Mouse (Mus musculus) embryonic facial prominence, embryonic 15.5 days (tissue): ENCODE measurements around the gene Cx3cl1. TPM values are rescaled to one million over a fixed set of nuclear protein-coding genes. Genes with fewer than 3 reads are reported as not detected.
A peak's percentile ranks its signal among the peaks of the same experiment; 100 is the strongest.

ENCODE experiments used
- ATAC-seq: fragments of 200-750 bp; cut with Nextera tagmentation; 2 replicates; pipeline ENCODE4 v1.8.0; 2017; ENCODE audit warnings: low read depth, moderate TSS enrichment; ENCODE audit not compliant: insufficient number of reproducible peaks, low FRiP score, low TSS enrichment
- H3K27ac ChIP-seq: fragments of 300-500 bp; sonication (generic); replicated peaks from 2 replicates; pipeline ENCODE4 v1.5.1; 2015; ENCODE audit warnings: mild to moderate bottlenecking, inconsistent platforms
- H3K27me3 ChIP-seq: fragments of 300-500 bp; sonication (generic); 2 replicates; pipeline ENCODE4 v1.6.1; 2015; ENCODE audit warnings: inconsistent platforms
- H3K36me3 ChIP-seq: fragments of 300-500 bp; sonication (generic); 2 replicates; pipeline ENCODE4 v1.6.1; 2015; ENCODE audit warnings: mild to moderate bottlenecking, inconsistent platforms
- H3K4me1 ChIP-seq: fragments of 300-500 bp; sonication (generic); 2 replicates; pipeline ENCODE4 v1.6.1; 2015; ENCODE audit warnings: inconsistent platforms
- H3K4me2 ChIP-seq: fragments of 300-500 bp; sonication (generic); replicated peaks from 2 replicates; pipeline ENCODE4 v1.6.1; 2015; ENCODE audit warnings: mild to moderate bottlenecking, inconsistent platforms
- H3K4me3 ChIP-seq: fragments of 300-500 bp; sonication (generic); replicated peaks from 2 replicates; pipeline ENCODE4 v1.5.1; 2015; ENCODE audit warnings: mild to moderate bottlenecking, inconsistent platforms
- H3K9ac ChIP-seq: fragments of 300-500 bp; sonication (generic); 2 replicates; pipeline ENCODE4 v1.6.1; 2015; ENCODE audit warnings: inconsistent platforms
- H3K9me3 ChIP-seq: fragments of 300-500 bp; sonication (generic); replicated peaks from 2 replicates; pipeline ENCODE4 v1.6.1; 2016; ENCODE audit warnings: inconsistent platforms
- WGBS: fragments of 180-500 bp; shearing (Covaris S2); methylation state at CpG from one replicate; pipeline ENCODE4 v1.1.7; 2015; 5-methylcytosine and 5-hydroxymethylcytosine counted together
- polyA plus RNA-seq: library from polyadenylated mRNA; unstranded; fragments of >200 nt; fragmentation: Nextera tagmentation; extraction: Ambion mirVana; gene quantifications from 2 replicates; pipeline ENCODE4 v1.2.1, GENCODE M21; 2015

Gene Cx3cl1
- polyA plus RNA-seq = 13.2 and 13.7 TPM in 2 replicates

- WGBS = 0% methylated on average over 38 of the region's 38 CpGs
- peak; percentile 79 for ATAC-seq
- Histone ChIP-seq H3K4me3 (peak within 1 kb of the TSS; percentile 56), H3K27ac (peak within 1 kb of the TSS; percentile 76), H3K9me3 (no peaks in the 10 kb centered on the region), H3K4me2 (peak within 1 kb of the TSS; percentile 90), H3K36me3 (no peaks in the 10 kb centered on the region), H3K27me3 (peaks cover 24% of the 10 kb centered on the region), H3K9ac (peak within 1 kb of the TSS; percentile 28), H3K4me1 (peaks cover 38% of the 10 kb centered on the region)
Observed at GRCm38 (mm10) chr8:94771941-94772670, at the start of gene Cx3cl1. TSS of gene Cx3cl1 (plus strand) at chr8:94772009.

- H3K9ac ChIP-seq = no peak overlapping the region
- H3K27ac ChIP-seq = no peak overlapping the region
- no peaks in the 10 kb centered on the region for H3K4me1 ChIP-seq
- no peak for ATAC-seq
- WGBS = 83% methylated on average over 5 of the region's 5 CpGs
- H3K36me3 ChIP-seq = no peaks in the 10 kb centered on the region
- H3K4me3 ChIP-seq = no peak overlapping the region
- no peaks in the 10 kb centered on the region for H3K27me3 ChIP-seq
- H3K4me2 ChIP-seq = no peak overlapping the region
- H3K9me3 ChIP-seq = no peaks in the 10 kb centered on the region
Observed at GRCm38 (mm10) chr8:94725998-94726397, 45.8 kb upstream of the Cx3cl1 start.

GRCm38 (mm10) chr8:94729301-94729700 lies 42.5 kb upstream of the Cx3cl1 start:
- H3K9me3 ChIP-seq = no peaks in the 10 kb centered on the region
- no peak overlapping the region for H3K9ac ChIP-seq
- 50% methylated on average over 4 of the region's 4 CpGs for WGBS
- no peaks in the 10 kb centered on the region for H3K4me1 ChIP-seq
- no peak overlapping the region for H3K27ac ChIP-seq
- H3K36me3 ChIP-seq = no peaks in the 10 kb centered on the region
- H3K27me3 ChIP-seq = no peaks in the 10 kb centered on the region
- H3K4me2 ChIP-seq = no peak overlapping the region
- H3K4me3 ChIP-seq = no peak overlapping the region
- ATAC-seq = no peak

- Histone ChIP-seq H3K4me2 (no peak overlapping the region), H3K27me3 (no peaks in the 10 kb centered on the region), H3K9me3 (no peaks in the 10 kb centered on the region), H3K4me1 (no peaks in the 10 kb centered on the region), H3K27ac (no peak overlapping the region), H3K4me3 (no peak overlapping the region), H3K9ac (no peak overlapping the region), H3K36me3 (no peaks in the 10 kb centered on the region)
- peak; percentile 34; the same call in 1 of the 2 replicates for ATAC-seq
- WGBS = 62% methylated on average over 5 of the region's 5 CpGs
Observed at GRCm38 (mm10) chr8:94733821-94734465, 37.9 kb upstream of the Cx3cl1 start.

GRCm38 (mm10) chr8:94734735-94735350 lies 37.0 kb upstream of the Cx3cl1 start:
- no peak overlapping the region for H3K9ac ChIP-seq
- no peak overlapping the region for H3K4me3 ChIP-seq
- H3K4me1 ChIP-seq = no peaks in the 10 kb centered on the region
- ATAC-seq = no peak
- H3K4me2 ChIP-seq = no peak overlapping the region
- no peak overlapping the region for H3K27ac ChIP-seq
- no peaks in the 10 kb centered on the region for H3K9me3 ChIP-seq
- WGBS = 66% methylated on average over 7 of the region's 7 CpGs
- no peaks in the 10 kb centered on the region for H3K27me3 ChIP-seq
- no peaks in the 10 kb centered on the region for H3K36me3 ChIP-seq

GRCm38 (mm10) chr8:94735426-94736094 lies 36.2 kb upstream of the Cx3cl1 start:
- Histone ChIP-seq H3K4me1 (no peaks in the 10 kb centered on the region), H3K27ac (no peak overlapping the region), H3K9me3 (no peaks in the 10 kb centered on the region), H3K36me3 (no peaks in the 10 kb centered on the region), H3K4me3 (no peak overlapping the region), H3K9ac (no peak overlapping the region), H3K4me2 (no peak overlapping the region), H3K27me3 (no peaks in the 10 kb centered on the region)
- ATAC-seq = no peak
- 47% methylated on average over 5 of the region's 5 CpGs for WGBS

- WGBS = 85% methylated on average over 6 of the region's 6 CpGs
- Histone ChIP-seq H3K9ac (no peak overlapping the region), H3K36me3 (no peaks in the 10 kb centered on the region), H3K4me2 (no peak overlapping the region), H3K4me1 (no peaks in the 10 kb centered on the region), H3K9me3 (no peaks in the 10 kb centered on the region), H3K27me3 (no peaks in the 10 kb centered on the region), H3K4me3 (no peak overlapping the region), H3K27ac (no peak overlapping the region)
- no peak for ATAC-seq
Observed at GRCm38 (mm10) chr8:94739829-94740228, 32.0 kb upstream of the Cx3cl1 start.

- Histone ChIP-seq H3K4me1 (no peaks in the 10 kb centered on the region), H3K4me3 (no peak overlapping the region), H3K9ac (no peak overlapping the region), H3K9me3 (no peaks in the 10 kb centered on the region), H3K36me3 (no peaks in the 10 kb centered on the region), H3K27me3 (no peaks in the 10 kb centered on the region), H3K4me2 (no peak overlapping the region), H3K27ac (no peak overlapping the region)
- WGBS = 87% methylated on average over 3 of the region's 3 CpGs
- no peak for ATAC-seq
Observed at GRCm38 (mm10) chr8:94740591-94740990, 31.2 kb upstream of the Cx3cl1 start.

GRCm38 (mm10) chr8:94741726-94742125 lies 30.1 kb upstream of the Cx3cl1 start:
- Histone ChIP-seq H3K4me2 (no peak overlapping the region), H3K9ac (no peak overlapping the region), H3K4me1 (no peaks in the 10 kb centered on the region), H3K4me3 (no peak overlapping the region), H3K27ac (no peak overlapping the region), H3K27me3 (no peaks in the 10 kb centered on the region), H3K36me3 (no peaks in the 10 kb centered on the region), H3K9me3 (no peaks in the 10 kb centered on the region)
- no peak for ATAC-seq
- 85% methylated on average over 4 of the region's 4 CpGs for WGBS

- no peaks in the 10 kb centered on the region for H3K36me3 ChIP-seq
- H3K4me1 ChIP-seq = no peaks in the 10 kb centered on the region
- 82% methylated on average over 5 of the region's 5 CpGs for WGBS
- no peaks in the 10 kb centered on the region for H3K27me3 ChIP-seq
- no peak overlapping the region for H3K27ac ChIP-seq
- ATAC-seq = no peak
- no peak overlapping the region for H3K9ac ChIP-seq
- no peak overlapping the region for H3K4me3 ChIP-seq
- H3K4me2 ChIP-seq = no peak overlapping the region
- H3K9me3 ChIP-seq = no peaks in the 10 kb centered on the region
Observed at GRCm38 (mm10) chr8:94744484-94744883, 27.3 kb upstream of the Cx3cl1 start.

GRCm38 (mm10) chr8:94744972-94745371 lies 26.8 kb upstream of the Cx3cl1 start:
- WGBS = 76% methylated on average over 9 of the region's 9 CpGs
- Histone ChIP-seq H3K27me3 (no peaks in the 10 kb centered on the region), H3K9me3 (no peaks in the 10 kb centered on the region), H3K4me2 (no peak overlapping the region), H3K36me3 (no peaks in the 10 kb centered on the region), H3K27ac (no peak overlapping the region), H3K4me3 (no peak overlapping the region), H3K9ac (no peak overlapping the region), H3K4me1 (no peaks in the 10 kb centered on the region)
- ATAC-seq = no peak
